Mouse (Mus musculus) liver, adult 2 months (tissue): Measurements from ENCODE around the gene Igsf23.

Source experiments
- CTCF ChIP-seq: fragments of 200-500 bp; IDR thresholded peaks from 2 replicates; pipeline ENCODE4 v1.5.1; 2011; ENCODE audit warnings: low read depth, low read length, control low read depth
- POLR2A ChIP-seq: fragments of 200-500 bp; IDR thresholded peaks from 2 replicates; pipeline ENCODE4 v1.6.1; 2011; ENCODE audit warnings: low read length, control low read depth; ENCODE audit not compliant: insufficient read depth; ENCODE audit errors: extremely low read depth

GRCm38 (mm10) chr7:19887849-19888248 is 62.7 kb downstream of the Igsf23 start, which contains the start of gene Ceacam19:
- TF ChIP-seq CTCF (no peak), POLR2A (no peak)
